Mouse (Mus musculus): ENCODE measurements at regions not wholly inside any gene's neighbourhood (a gene's known extent, or its start where the extent isn't known, plus 50 kb on each side); places are given as distances from the start of the nearest gene placed in this dataset.

- H3K4me1 ChIP-seq (ENCODE audit: control insufficient read depth in 2 of 2, insufficient read depth in 2 of 2, low read length in 2 of 2, poor library complexity in 1 of 2) = no peaks in the 10 kb centered on the region
These were observed 205.9 kb upstream of the Rnd3 start for GRCm38 (mm10) chr2:51354800-51355199.

GRCm38 (mm10) chr2:51349614-51350013 lies 200.7 kb upstream of the Rnd3 start:
- TF ChIP-seq MAFK (IDR thresholded peaks at IDR 0.05; ENCODE audit: insufficient read depth, low read depth, low read length) (no peak), HCFC1 (IDR thresholded peaks at IDR 0.05; ENCODE audit: borderline replicate concordance, insufficient read depth, low read length) (no peak), CHD2 (IDR thresholded peaks at IDR 0.05; ENCODE audit: low read depth, low read length) (no peak), ZNF384 (IDR thresholded peaks at IDR 0.05; ENCODE audit: low read depth, low read length) (no peak), ZC3H11A (IDR thresholded peaks at IDR 0.05; ENCODE audit: borderline replicate concordance, low read depth, low read length) (no peak)
- Histone ChIP-seq H3K4me1 (ENCODE audit: control insufficient read depth in 2 of 2, insufficient read depth in 2 of 2, low read length in 2 of 2, poor library complexity in 1 of 2) (no peaks in the 10 kb centered on the region), H3K9me3 (ENCODE audit: control insufficient read depth, insufficient read depth, low read depth, low read length) (no peaks in the 10 kb centered on the region), H3K4me3 (ENCODE audit: insufficient read depth in 1 of 2, low read depth in 1 of 2, low read length in 2 of 2, poor library complexity in 1 of 2, severe bottlenecking in 1 of 2) (no peak overlapping the region), H3K9ac (ENCODE audit: insufficient read depth, low read depth, low read length, poor library complexity, severe bottlenecking) (no peak overlapping the region), H3K27ac (ENCODE audit: insufficient read depth, low read depth, low read length, poor library complexity, severe bottlenecking) (no peak overlapping the region), H3K36me3 (ENCODE audit: control insufficient read depth, insufficient read depth, low read length, poor library complexity, severe bottlenecking) (no peaks in the 10 kb centered on the region)
- in situ Hi-C loops (cut with MboI; ENCODE audit: low sequenced_read_pairs in 2 of 2, unreplicated experiment in 2 of 2) = no loop called here
- DNase-seq (ENCODE audit: low read depth, low spot score) = no peak

More at GRCm38 (mm10) chr2:51354800-51355199, 205.9 kb upstream of the Rnd3 start:
- Histone ChIP-seq H3K9me3 (ENCODE audit: control insufficient read depth, insufficient read depth, low read depth, low read length) (no peaks in the 10 kb centered on the region), H3K4me3 (ENCODE audit: insufficient read depth in 1 of 2, low read depth in 1 of 2, low read length in 2 of 2, poor library complexity in 1 of 2, severe bottlenecking in 1 of 2) (no peak overlapping the region), H3K36me3 (ENCODE audit: control insufficient read depth, insufficient read depth, low read length, poor library complexity, severe bottlenecking) (no peaks in the 10 kb centered on the region), H3K27ac (ENCODE audit: insufficient read depth, low read depth, low read length, poor library complexity, severe bottlenecking) (no peak overlapping the region), H3K9ac (ENCODE audit: insufficient read depth, low read depth, low read length, poor library complexity, severe bottlenecking) (no peak overlapping the region)
- TF ChIP-seq HCFC1 (IDR thresholded peaks at IDR 0.05; ENCODE audit: borderline replicate concordance, insufficient read depth, low read length) (no peak), ZC3H11A (IDR thresholded peaks at IDR 0.05; ENCODE audit: borderline replicate concordance, low read depth, low read length) (no peak), ZNF384 (IDR thresholded peaks at IDR 0.05; ENCODE audit: low read depth, low read length) (no peak), CHD2 (IDR thresholded peaks at IDR 0.05; ENCODE audit: low read depth, low read length) (no peak), MAFK (IDR thresholded peaks at IDR 0.05; ENCODE audit: insufficient read depth, low read depth, low read length) (no peak)
- in situ Hi-C loops (cut with MboI; ENCODE audit: low sequenced_read_pairs in 2 of 2, unreplicated experiment in 2 of 2) = no loop called here
- no peak for DNase-seq (ENCODE audit: low read depth, low spot score)

- H3K9ac ChIP-seq (ENCODE audit: insufficient read depth, low read depth, low read length, poor library complexity, severe bottlenecking) = no peak overlapping the region
- DNase-seq (ENCODE audit: low read depth, low spot score) = no peak
- no peaks in the 10 kb centered on the region for H3K9me3 ChIP-seq (ENCODE audit: control insufficient read depth, insufficient read depth, low read depth, low read length)
- H3K27ac ChIP-seq (ENCODE audit: insufficient read depth, low read depth, low read length, poor library complexity, severe bottlenecking) = no peak overlapping the region
- in situ Hi-C loops (cut with MboI; ENCODE audit: low sequenced_read_pairs in 2 of 2, unreplicated experiment in 2 of 2) = no loop called here
- no peaks in the 10 kb centered on the region for H3K4me1 ChIP-seq (ENCODE audit: control insufficient read depth in 2 of 2, insufficient read depth in 2 of 2, low read length in 2 of 2, poor library complexity in 1 of 2)
- H3K4me3 ChIP-seq (ENCODE audit: insufficient read depth in 1 of 2, low read depth in 1 of 2, low read length in 2 of 2, poor library complexity in 1 of 2, severe bottlenecking in 1 of 2) = no peak overlapping the region
- no peaks in the 10 kb centered on the region for H3K36me3 ChIP-seq (ENCODE audit: control insufficient read depth, insufficient read depth, low read length, poor library complexity, severe bottlenecking)
- TF ChIP-seq ZNF384 (IDR thresholded peaks at IDR 0.05; ENCODE audit: low read depth, low read length) (no peak), CHD2 (IDR thresholded peaks at IDR 0.05; ENCODE audit: low read depth, low read length) (no peak), HCFC1 (IDR thresholded peaks at IDR 0.05; ENCODE audit: borderline replicate concordance, insufficient read depth, low read length) (no peak), ZC3H11A (IDR thresholded peaks at IDR 0.05; ENCODE audit: borderline replicate concordance, low read depth, low read length) (no peak), MAFK (IDR thresholded peaks at IDR 0.05; ENCODE audit: insufficient read depth, low read depth, low read length) (no peak)
These were observed 199.9 kb upstream of the Rnd3 start for GRCm38 (mm10) chr2:51348774-51349173.

GRCm38 (mm10) chr2:51347086-51347485 lies 198.2 kb upstream of the Rnd3 start:
- no peak for TF ChIP-seq ZNF384 (IDR thresholded peaks at IDR 0.05; ENCODE audit: low read depth, low read length)
- no peak for TF ChIP-seq CHD2 (IDR thresholded peaks at IDR 0.05; ENCODE audit: low read depth, low read length)
- no peak for TF ChIP-seq HCFC1 (IDR thresholded peaks at IDR 0.05; ENCODE audit: borderline replicate concordance, insufficient read depth, low read length)
- no peak for TF ChIP-seq ZC3H11A (IDR thresholded peaks at IDR 0.05; ENCODE audit: borderline replicate concordance, low read depth, low read length)
- TF ChIP-seq MAFK (IDR thresholded peaks at IDR 0.05; ENCODE audit: insufficient read depth, low read depth, low read length) = no peak
- H3K36me3 ChIP-seq (ENCODE audit: control insufficient read depth, insufficient read depth, low read length, poor library complexity, severe bottlenecking) = no peaks in the 10 kb centered on the region
- no peaks in the 10 kb centered on the region for H3K9me3 ChIP-seq (ENCODE audit: control insufficient read depth, insufficient read depth, low read depth, low read length)
- no peak overlapping the region for H3K9ac ChIP-seq (ENCODE audit: insufficient read depth, low read depth, low read length, poor library complexity, severe bottlenecking)
- H3K4me3 ChIP-seq (ENCODE audit: insufficient read depth in 1 of 2, low read depth in 1 of 2, low read length in 2 of 2, poor library complexity in 1 of 2, severe bottlenecking in 1 of 2) = no peak overlapping the region
- no peak for DNase-seq (ENCODE audit: low read depth, low spot score)
- H3K27ac ChIP-seq (ENCODE audit: insufficient read depth, low read depth, low read length, poor library complexity, severe bottlenecking) = no peak overlapping the region
- no peaks in the 10 kb centered on the region for H3K4me1 ChIP-seq (ENCODE audit: control insufficient read depth in 2 of 2, insufficient read depth in 2 of 2, low read length in 2 of 2, poor library complexity in 1 of 2)
- in situ Hi-C loops (cut with MboI; ENCODE audit: low sequenced_read_pairs in 2 of 2, unreplicated experiment in 2 of 2) = no loop called here

- in situ Hi-C loops (cut with MboI; ENCODE audit: low sequenced_read_pairs in 2 of 2, unreplicated experiment in 2 of 2) = no loop called here
- Histone ChIP-seq H3K9me3 (ENCODE audit: control insufficient read depth, insufficient read depth, low read depth, low read length) (no peaks in the 10 kb centered on the region), H3K4me3 (ENCODE audit: insufficient read depth in 1 of 2, low read depth in 1 of 2, low read length in 2 of 2, poor library complexity in 1 of 2, severe bottlenecking in 1 of 2) (no peak overlapping the region), H3K4me1 (ENCODE audit: control insufficient read depth in 2 of 2, insufficient read depth in 2 of 2, low read length in 2 of 2, poor library complexity in 1 of 2) (no peaks in the 10 kb centered on the region), H3K27ac (ENCODE audit: insufficient read depth, low read depth, low read length, poor library complexity, severe bottlenecking) (no peak overlapping the region), H3K36me3 (ENCODE audit: control insufficient read depth, insufficient read depth, low read length, poor library complexity, severe bottlenecking) (no peaks in the 10 kb centered on the region), H3K9ac (ENCODE audit: insufficient read depth, low read depth, low read length, poor library complexity, severe bottlenecking) (no peak overlapping the region)
- no peak for DNase-seq (ENCODE audit: low read depth, low spot score)
- TF ChIP-seq ZC3H11A (IDR thresholded peaks at IDR 0.05; ENCODE audit: borderline replicate concordance, low read depth, low read length) (no peak), ZNF384 (IDR thresholded peaks at IDR 0.05; ENCODE audit: low read depth, low read length) (no peak), HCFC1 (IDR thresholded peaks at IDR 0.05; ENCODE audit: borderline replicate concordance, insufficient read depth, low read length) (no peak)
These were observed 193.5 kb upstream of the Rnd3 start for GRCm38 (mm10) chr2:51342421-51342820.

Data from ES-E14 (cell line).